In the genomic region with DNA sequence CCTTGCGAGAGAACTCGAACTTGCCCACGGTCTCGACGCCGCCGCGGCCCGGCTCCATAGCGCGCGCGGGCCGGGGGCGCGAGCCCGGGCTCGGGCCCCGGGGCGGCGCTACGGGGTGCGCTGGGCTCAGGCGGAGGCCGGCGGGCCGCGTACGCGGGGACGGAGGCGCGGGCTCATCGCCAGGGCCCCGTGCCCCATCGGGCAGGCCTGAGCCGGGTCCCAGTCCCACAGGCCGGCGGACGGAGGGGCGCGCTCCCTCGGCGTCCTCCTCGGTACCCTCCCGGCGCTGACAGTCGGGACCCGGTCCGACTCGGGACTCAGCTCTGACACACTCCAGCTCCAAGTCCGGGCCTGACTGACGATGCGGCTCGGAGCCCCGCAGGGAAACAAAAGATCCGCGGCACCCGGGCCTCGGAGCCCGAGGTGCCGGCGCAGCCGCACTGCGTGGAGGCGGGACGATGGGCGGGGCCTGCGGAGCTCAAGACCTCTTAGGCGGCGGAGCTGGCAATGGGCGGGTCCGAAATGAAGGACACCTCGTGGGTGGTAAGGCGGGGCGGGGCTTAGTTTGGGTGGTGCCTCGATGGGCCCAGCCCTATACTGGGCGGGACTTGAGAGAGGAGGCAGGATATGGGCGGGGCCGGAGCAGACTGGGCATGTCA, we compare ENCODE assay signal across 8 mouse cellular contexts. TPM values are rescaled to one million over a fixed set of nuclear protein-coding genes. Genes with fewer than 3 reads are reported as not detected.
DNase-seq lines count a peak whose midpoint lies in the region; ATAC-seq lines count a peak whose summit lies in the region.

A gene (minus strand): TSS at position 431 of the 659 bp plus-strand sequence.

- DNase-seq in MN1 (ENCODE audit: low spot score) = peak; percentile 98
- peak; percentile 100 for DNase-seq in cerebellum, adult 9-10 months
- DNase-seq in frontal cortex, adult 2 months (ENCODE audit: extremely low spot score in 1 of 2, low spot score in 1 of 2) = peak; percentile 99
- DNase-seq in hindbrain, embryonic 11.5 days (ENCODE audit: low spot score) = peak; percentile 99
- peak; percentile 99 for DNase-seq in layer of hippocampus, postnatal 10 days (ENCODE audit: low spot score in 2 of 2)
- peak; percentile 100 for DNase-seq in lung, postnatal 10 days
- DNase-seq in ovary, postnatal 36 days (ENCODE audit: low spot score) = peak; percentile 99
- peak; percentile 100 for DNase-seq in thymus, postnatal 25 days

- peaks cover 6% of the 10 kb centered on the region; the same call in 1 of the 2 replicates for H3K4me1 ChIP-seq in hindbrain, embryonic 11.5 days (replicated peaks; ENCODE audit: control insufficient read depth, insufficient read depth, low read length)

- peak within 1 kb of the TSS; percentile 97 for H3K4me2 ChIP-seq in hindbrain, embryonic 11.5 days (replicated peaks; ENCODE audit: low read depth, low read length)

- under 1% methylated on average over 60 of the region's 80 CpGs for WGBS in hindbrain, embryonic 11.5 days

- H3K9me3 ChIP-seq in hindbrain, embryonic 11.5 days (ENCODE audit: control insufficient read depth, low read length) = no peaks in the 10 kb centered on the region

- no peaks in the 10 kb centered on the region for H3K36me3 ChIP-seq in hindbrain, embryonic 11.5 days (ENCODE audit: control insufficient read depth, insufficient read depth, low read length)

- H3K27ac ChIP-seq in hindbrain, embryonic 11.5 days (ENCODE audit: low read depth, low read length) = peak within 1 kb of the TSS; percentile 76

- peak within 1 kb of the TSS; percentile 94 for H3K9ac ChIP-seq in hindbrain, embryonic 11.5 days (ENCODE audit: low read depth, low read length)

- ATAC-seq in hindbrain, embryonic 11.5 days (ENCODE audit: low FRiP score) = peak; percentile 94

- H3K27me3 ChIP-seq in hindbrain, embryonic 11.5 days (ENCODE audit: control insufficient read depth, insufficient read depth, low read length) = no peaks in the 10 kb centered on the region

- peak within 1 kb of the TSS; percentile 85 for H3K4me3 ChIP-seq in hindbrain, embryonic 11.5 days (ENCODE audit: low read depth, low read length)

RNA-seq across cellular contexts. Expression of the gene that starts here (rescaled TPM):
- 60.3 and 64.3 TPM in 2 replicates for polyA plus RNA-seq in frontal cortex, adult 2 months (2012; rRNA removed)
- 31.7 and 36.1 TPM in 2 replicates for polyA plus RNA-seq in hindbrain, embryonic 11.5 days (2014; fragmentation: Nextera tagmentation; extraction: Ambion mirVana)
- total RNA-seq in layer of hippocampus, postnatal 10 days (2021) = 10 to 100 TPM; 66.7 to 73.7 TPM

Comparison
In these comparisons a context has a peak if more than half of its experiments do, and no peak if none do; other contexts are left out.
1. Peak in every context shown above with its lines: DNase-seq, ATAC-seq, H3K4me3 ChIP-seq and H3K27ac ChIP-seq.